Mouse (Mus musculus): ENCODE measurements around the gene Kcna3.

DNA sequence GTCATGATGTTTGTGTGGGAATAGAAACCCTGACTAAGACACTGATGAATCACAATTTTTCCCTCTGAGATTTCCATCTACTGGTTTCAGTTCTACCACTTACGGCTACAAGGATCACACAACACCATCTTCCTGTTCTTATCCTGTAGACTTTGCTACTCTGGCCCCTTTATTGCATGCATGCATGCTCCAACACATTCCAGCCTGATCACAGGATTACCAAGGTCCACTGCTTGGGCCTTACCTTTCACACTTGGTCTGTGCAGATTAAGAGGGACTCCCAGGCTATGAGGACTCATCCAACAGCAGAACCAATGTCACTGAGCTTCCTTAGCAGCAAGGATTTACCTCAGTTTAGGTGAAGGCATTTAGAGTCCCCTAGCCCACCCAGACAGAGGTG is 39.7 kb downstream of the Kcna3 start:
- no peak for TF ChIP-seq CTCF (IDR thresholded peaks at IDR 0.05; ENCODE audit: insufficient read depth, low read depth, low read length)
- no peak for TF ChIP-seq POLR2A (IDR thresholded peaks at IDR 0.05; ENCODE audit: insufficient read depth, low read depth, low read length)
